Mouse (Mus musculus) left cerebral cortex, adult 18-20 months (tissue): ENCODE measurements around the gene Mrps35. TPM values are rescaled to one million over a fixed set of nuclear protein-coding genes. Genes with fewer than 3 reads are reported as not detected.

Experiments
- DNase-seq, 2 experiments: peaks; one replicate each; pipeline ENCODE4 v3.0.0; 2021 to 2022; ENCODE audit warnings: low spot score in 2 of 2, mixed read lengths in 1 of 2
- long read RNA-seq, 2 experiments: library from polyadenylated mRNA; stranded (forward); transcript quantifications; one replicate each; pipeline ENCODE4 v2.0.0; 2021
- total RNA-seq, 2 experiments: library from RNA; stranded (reverse); gene quantifications; 2 replicates each; pipeline ENCODE4 v1.2.3; 2021

Gene Mrps35
- total RNA-seq: 10 to 100 TPM; 45.3 to 48.1 TPM
- long read RNA-seq, experiment 1, full-length matches to known transcripts: 17 of 28 reads
- long read RNA-seq, experiment 1, partial matches to known transcripts: 0 of 28 reads
- long read RNA-seq, experiment 1, other reads (novel, unspliced or antisense): 11 of 28 reads
- long read RNA-seq, experiment 2, full-length matches to known transcripts: 25 of 35 reads
- long read RNA-seq, experiment 2, partial matches to known transcripts: 2 of 35 reads
- long read RNA-seq, experiment 2, other reads (novel, unspliced or antisense): 8 of 35 reads

DNA sequence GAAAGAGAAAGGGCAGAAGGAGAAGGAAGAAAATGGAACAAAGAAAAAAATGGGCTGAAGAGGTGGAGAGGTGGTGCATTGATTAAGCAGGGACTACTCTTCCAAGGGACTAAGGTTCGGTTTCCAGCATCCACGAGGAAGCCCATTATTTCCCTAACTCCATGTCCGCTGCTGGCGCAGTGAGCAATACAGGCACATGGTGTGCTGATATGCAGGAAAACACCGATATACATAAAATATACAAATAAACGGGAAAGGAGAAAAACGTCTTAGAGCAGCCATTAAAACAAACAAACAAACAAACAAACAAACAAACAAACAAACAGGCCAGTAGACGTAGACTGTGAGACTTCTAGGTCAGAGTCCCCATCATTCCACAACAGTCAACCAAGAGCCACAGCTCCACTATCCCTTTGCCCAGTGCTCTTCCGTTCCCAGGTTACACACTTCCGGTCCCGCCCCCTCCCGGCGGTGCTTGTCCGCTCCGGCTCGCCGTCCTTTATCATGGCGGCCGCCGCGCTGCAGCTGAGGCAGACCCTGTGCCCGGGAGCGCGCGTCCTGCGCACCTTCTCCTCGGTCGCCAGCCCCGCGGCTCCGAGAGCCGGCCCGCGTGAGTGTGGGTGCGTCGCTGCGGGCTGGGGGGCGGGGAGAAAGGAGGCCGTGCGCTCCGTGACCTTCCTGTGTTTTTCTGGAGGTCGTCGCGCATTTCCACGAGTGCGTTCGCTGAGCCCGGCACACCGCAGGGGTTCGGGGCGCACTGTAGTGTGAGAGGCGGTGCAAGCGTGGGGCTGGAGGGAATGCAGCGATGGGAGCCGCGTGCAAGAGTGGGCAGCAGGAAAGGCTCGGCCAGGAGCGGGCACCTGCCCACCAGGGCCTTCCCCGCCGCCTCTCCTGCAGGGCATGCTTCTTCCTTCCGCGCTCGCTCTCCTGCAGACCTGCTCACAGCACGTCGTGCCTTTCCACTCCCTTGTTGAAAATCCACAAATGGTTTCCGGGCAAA lies at the start of gene Mrps35:
Gene Mrps35 (plus strand): TSS at position 474 of the 1,000 bp plus-strand sequence.
- DNase-seq: peak; percentile 92 to 93

- peak; percentile 69 to 74 for DNase-seq
Measured at GRCm38 (mm10) chr6:146994236-146994635, 48.3 kb upstream of the Mrps35 start.

- no peak for DNase-seq
Measured at GRCm38 (mm10) chr6:146995391-146995790, 47.2 kb upstream of the Mrps35 start.

DNA sequence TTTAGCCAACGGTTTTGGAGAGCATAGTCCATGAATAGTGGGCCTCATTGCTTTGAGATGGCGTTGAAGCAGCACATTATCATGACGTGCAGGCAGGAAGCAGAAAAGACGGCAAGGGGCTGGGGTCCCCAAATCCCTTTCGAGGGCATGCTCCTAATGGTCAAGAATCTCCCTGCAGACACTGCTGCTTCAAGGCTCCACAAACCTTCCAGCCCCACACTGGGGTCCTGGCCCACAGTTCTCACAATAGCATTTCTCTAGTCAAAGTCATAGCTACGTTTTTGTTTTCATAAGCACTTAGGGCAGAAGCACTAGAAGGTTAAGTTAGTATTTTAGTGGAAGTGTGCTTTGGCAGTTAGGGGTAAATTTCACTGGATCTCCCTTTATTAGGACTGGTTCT lies 46.7 kb upstream of the Mrps35 start:
- no peak for DNase-seq

- no peak for DNase-seq
Measured at GRCm38 (mm10) chr6:146997006-146997405, 45.6 kb upstream of the Mrps35 start.

DNA sequence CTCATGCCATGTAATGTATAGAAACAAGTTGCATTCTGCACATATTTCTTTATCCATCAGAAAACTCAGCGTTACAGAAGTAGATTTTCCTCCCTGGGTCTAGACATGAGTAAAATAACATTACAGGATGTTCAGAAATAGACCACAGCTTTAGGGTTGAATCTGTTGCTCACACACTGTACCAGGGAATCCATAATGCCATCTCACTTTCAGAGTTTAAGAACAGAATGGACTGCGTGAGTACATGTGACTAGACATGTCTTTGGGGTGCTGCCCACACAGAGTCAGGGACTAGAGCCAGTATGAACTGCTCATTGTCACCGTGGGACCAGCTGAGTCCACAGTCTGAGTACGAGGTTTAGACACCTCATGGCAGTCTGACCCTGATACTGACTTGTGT lies 43.9 kb upstream of the Mrps35 start:
- DNase-seq: peak in 1 of 2 experiments; percentile 17

DNA sequence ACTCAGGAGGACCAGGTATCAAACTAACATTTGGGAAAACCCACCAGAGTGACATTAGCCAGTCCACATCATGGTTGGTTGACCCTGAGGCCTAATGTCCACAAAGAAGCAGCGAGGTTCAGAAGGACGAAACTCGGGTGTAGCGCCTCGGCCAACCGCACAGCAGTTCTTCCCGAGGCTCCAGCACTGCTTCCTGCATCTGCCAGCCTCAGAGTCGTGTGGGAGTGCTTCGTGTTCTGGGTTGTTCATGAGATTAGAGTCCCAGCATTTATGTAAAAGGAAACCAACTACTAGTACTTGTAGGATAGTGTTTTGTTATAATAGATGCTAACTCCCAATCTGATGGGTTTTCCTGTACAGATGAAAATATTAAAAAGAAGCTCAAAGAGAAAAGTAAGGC lies 43.3 kb upstream of the Mrps35 start:
- DNase-seq: peak; percentile 37 to 70

DNA sequence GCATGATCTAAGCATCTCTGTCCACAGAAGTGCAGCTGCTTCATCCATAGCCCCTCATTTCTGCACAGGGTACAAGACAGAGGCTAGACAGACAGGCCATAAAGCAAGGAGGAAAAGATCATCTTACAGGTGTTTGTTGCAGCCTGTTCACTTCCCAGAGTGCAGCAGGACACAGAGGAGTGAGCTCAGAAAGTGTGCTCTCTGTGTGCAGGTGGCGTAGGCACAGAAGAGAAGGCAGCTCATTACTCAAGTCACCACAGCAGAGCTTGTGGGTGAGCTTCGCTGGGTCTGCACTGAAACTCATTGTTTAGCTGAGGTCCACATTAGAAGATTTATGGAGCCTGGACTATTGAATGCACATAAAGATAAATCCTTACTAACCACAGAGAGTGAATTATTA lies 42.8 kb upstream of the Mrps35 start:
- peak in 1 of 2 experiments; percentile 19 for DNase-seq

DNA sequence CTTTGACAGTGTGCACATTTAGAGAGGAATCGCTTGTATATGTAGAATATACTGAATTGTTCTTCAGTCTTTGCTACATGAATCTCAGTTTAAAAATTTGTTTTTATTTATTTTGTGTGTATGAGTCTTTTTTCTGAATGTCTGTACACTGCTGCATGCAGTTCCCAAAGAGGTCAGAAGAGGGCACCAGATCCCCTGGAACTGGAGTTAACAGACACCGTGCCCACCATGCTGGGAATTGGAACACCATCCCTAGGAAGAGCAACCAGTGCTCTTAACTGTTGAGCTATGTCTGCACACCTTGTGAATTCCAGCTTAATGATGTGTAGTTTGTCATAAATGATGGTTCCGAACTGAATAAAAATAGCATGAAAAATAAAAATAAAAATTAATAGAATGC lies 34.4 kb upstream of the Mrps35 start:
- peak; percentile 18 to 59 for DNase-seq

GRCm38 (mm10) chr6:147010358-147010757 lies 32.2 kb upstream of the Mrps35 start:
- DNase-seq: no peak

GRCm38 (mm10) chr6:147010811-147011520 lies 31.6 kb upstream of the Mrps35 start:
- DNase-seq: no peak

DNA sequence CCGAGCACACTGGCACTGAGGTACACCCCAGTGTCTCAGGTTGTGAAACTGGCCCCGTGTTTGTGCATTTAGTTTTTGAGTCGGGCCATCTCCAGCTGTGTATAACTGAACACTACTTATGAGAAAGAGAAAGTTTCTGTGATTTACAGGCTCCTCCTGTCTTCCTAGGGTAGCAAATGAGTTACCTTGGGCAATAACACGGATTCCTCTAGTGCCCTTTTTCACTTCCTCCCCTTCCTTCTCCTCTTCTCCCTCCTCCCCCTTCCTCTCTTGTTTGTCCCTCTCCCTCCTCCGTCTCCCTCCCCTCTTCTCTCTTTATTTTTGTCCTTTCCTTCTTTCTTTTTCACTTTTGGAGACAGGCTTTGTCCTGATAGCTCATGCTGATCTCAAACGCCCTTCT lies 31.0 kb upstream of the Mrps35 start:
- DNase-seq: no peak

- DNase-seq: no peak
Measured at GRCm38 (mm10) chr6:147011977-147012376, 30.6 kb upstream of the Mrps35 start.

- DNase-seq: no peak
Measured at GRCm38 (mm10) chr6:147013546-147013945, 29.0 kb upstream of the Mrps35 start.

GRCm38 (mm10) chr6:147017906-147018305 lies 24.7 kb upstream of the Mrps35 start:
- no peak for DNase-seq

- DNase-seq: no peak
Measured at GRCm38 (mm10) chr6:147018364-147018763, 24.2 kb upstream of the Mrps35 start.

DNA sequence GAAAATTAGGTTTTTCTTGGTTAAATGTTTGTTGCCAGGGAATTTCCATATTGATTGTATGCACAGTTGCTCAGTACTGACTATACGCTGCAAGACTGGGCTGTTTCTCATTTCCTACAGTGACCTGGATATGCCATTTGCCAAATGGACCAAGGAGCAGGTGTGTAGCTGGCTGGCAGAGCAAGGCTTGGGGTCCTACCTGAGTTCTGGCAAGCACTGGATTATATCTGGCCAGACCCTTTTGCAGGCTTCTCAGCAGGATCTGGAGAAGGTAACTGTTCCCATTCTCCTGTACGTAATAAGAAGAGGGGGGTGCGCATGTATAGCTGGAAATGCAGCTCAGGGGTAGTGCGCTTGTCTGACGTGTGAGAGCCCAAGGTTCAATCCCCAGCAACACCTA lies 21.4 kb upstream of the Mrps35 start:
- DNase-seq: no peak

DNA sequence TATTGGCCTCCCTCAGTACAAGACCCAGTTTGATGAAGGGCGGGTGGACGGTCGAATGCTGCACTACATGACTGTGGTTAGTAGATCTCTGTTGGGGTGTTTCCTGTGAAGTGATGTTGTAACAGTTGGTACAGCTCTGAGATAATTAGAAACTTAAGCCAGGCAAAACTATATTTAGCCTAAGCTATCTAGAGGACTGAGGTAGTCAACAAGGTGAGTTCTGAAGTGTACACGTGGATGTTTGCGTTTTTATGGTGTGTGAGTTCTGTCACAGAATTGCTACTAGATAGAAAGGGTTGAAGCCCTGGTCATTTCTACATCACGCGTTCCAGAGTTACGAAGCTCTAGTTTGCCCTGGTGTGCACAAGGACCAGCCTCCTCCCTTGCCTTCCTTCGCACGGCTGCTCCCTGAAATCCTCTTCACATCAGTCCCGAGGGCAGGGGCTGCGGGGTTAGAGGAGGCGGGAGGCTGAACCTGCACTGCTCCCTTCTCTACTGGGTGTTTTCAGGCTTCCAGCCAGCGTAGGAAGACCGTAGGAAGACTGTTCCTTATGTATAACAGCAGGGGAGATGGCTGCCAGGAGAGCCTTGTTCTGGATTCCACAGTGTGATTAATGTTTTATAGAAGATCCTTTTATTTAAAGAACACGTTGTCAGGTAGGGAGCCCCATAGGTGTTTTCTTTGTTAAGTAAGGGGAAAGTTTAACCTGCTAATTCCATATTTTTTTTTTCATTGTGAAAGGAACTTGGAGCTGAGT lies 20.0 kb upstream of the Mrps35 start:
- DNase-seq: peak in 1 of 2 experiments; percentile 30

DNA sequence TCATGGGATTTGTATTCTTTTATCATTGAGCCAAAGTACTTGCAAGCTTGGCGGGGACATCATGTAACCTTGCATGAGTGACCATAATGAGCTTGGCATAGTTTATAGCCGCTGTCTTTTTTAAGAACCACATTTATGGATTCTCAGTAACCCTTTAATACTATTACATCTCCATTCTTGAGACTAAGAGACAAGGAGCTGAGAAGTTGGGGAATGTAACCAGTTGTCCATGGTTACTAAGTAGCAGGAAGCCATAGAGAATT lies 19.5 kb upstream of the Mrps35 start:
- DNase-seq: no peak

- no peak for DNase-seq
Measured at GRCm38 (mm10) chr6:147023568-147023967, 19.0 kb upstream of the Mrps35 start.

DNA sequence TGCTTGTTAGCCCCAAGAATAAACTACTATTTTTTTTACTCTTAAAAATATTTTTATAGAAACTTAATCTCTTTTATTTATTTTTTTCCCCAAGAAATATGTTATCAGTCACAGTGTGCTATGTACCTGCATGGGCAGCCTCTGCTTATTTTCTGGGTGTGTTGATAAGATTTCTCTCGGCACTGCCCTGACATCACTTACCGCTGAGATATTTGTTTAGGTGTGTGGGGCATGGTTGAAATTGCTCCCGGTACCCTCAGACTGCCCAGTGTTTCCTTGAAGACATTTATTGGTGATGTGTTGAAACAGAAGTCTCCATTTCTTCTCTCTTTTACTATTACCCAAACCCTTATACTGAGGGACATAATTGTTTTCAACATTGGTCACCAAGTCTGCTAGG lies 17.8 kb upstream of the Mrps35 start:
- no peak for DNase-seq
